Mouse (Mus musculus): ENCODE data around the gene Pkd2l1. TPM values are rescaled to one million over a fixed set of nuclear protein-coding genes. Genes with fewer than 3 reads are reported as not detected.
A peak's percentile ranks its signal among the peaks of the same experiment; 100 is the strongest.

Pkd2l1 gene
- polyA plus RNA-seq, 1 experiment from 2014 or later = 0.05 TPM

GRCm38 (mm10) chr19:44148991-44149390 lies 43.3 kb downstream of the Pkd2l1 start:
- Histone ChIP-seq H3K4me3 (ENCODE audit: low read depth, low read length) (no peak overlapping the region), H3K9me3 (ENCODE audit: low read length) (no peaks in the 10 kb centered on the region), H3K4me2 (replicated peaks; ENCODE audit: low read depth, low read length) (no peak overlapping the region), H3K27me3 (replicated peaks; ENCODE audit: insufficient read depth, low read length) (0 out of 2 replicates have a peak, but pooled peaks cover 3% of the 10 kb centered on the region), H3K36me3 (ENCODE audit: insufficient read depth, low read length) (no peaks in the 10 kb centered on the region), H3K9ac (replicated peaks; ENCODE audit: low read depth) (no peak overlapping the region), H3K4me1 (ENCODE audit: insufficient read depth, low read depth, low read length) (peaks cover 5% of the 10 kb centered on the region; the same call in 1 of the 2 replicates), H3K27ac (ENCODE audit: low read length) (no peak overlapping the region)
- ATAC-seq = no peak
- no peak for TF ChIP-seq EP300 (IDR thresholded peaks at IDR 0.05)
- no peak for TF ChIP-seq CTCF (IDR thresholded peaks at IDR 0.05)
- DNase-seq (ENCODE audit: low spot score) = no peak
- WGBS = 68% methylated on average over 2 of the region's 2 CpGs

GRCm38 (mm10) chr19:44148345-44148744 lies 43.9 kb downstream of the Pkd2l1 start:
- TF ChIP-seq EP300 (IDR thresholded peaks at IDR 0.05) (no peak), CTCF (IDR thresholded peaks at IDR 0.05) (peak; percentile 25; the same call in 1 of the 2 replicates)
- Histone ChIP-seq H3K36me3 (ENCODE audit: insufficient read depth, low read length) (no peaks in the 10 kb centered on the region), H3K4me1 (ENCODE audit: insufficient read depth, low read depth, low read length) (peaks cover 5% of the 10 kb centered on the region; the same call in 1 of the 2 replicates), H3K9me3 (ENCODE audit: low read length) (no peaks in the 10 kb centered on the region), H3K4me3 (ENCODE audit: low read depth, low read length) (no peak overlapping the region), H3K4me2 (replicated peaks; ENCODE audit: low read depth, low read length) (no peak overlapping the region), H3K27ac (ENCODE audit: low read length) (no peak overlapping the region), H3K9ac (replicated peaks; ENCODE audit: low read depth) (no peak overlapping the region), H3K27me3 (replicated peaks; ENCODE audit: insufficient read depth, low read length) (0 out of 2 replicates have a peak, but pooled peaks cover 1% of the 10 kb centered on the region)
- no peak for ATAC-seq
- whole genome bisulfite sequencing = 34% methylated on average over 2 of the region's 2 CpGs
- no peak for DNase-seq (ENCODE audit: low spot score)

- ATAC-seq = no peak
- 87% methylated on average over 8 of the region's 8 CpGs for WGBS
- TF ChIP-seq CTCF (IDR thresholded peaks at IDR 0.05) = no peak
- TF ChIP-seq EP300 (IDR thresholded peaks at IDR 0.05) = no peak
- H3K4me1 ChIP-seq (ENCODE audit: insufficient read depth, low read depth, low read length) = peaks cover 5% of the 10 kb centered on the region; the same call in 1 of the 2 replicates
- H3K4me2 ChIP-seq (replicated peaks; ENCODE audit: low read depth, low read length) = no peak overlapping the region
- peaks cover 6% of the 10 kb centered on the region; the same call in 1 of the 2 replicates for H3K36me3 ChIP-seq (ENCODE audit: insufficient read depth, low read length)
- no peaks in the 10 kb centered on the region for H3K9me3 ChIP-seq (ENCODE audit: low read length)
- no peaks in the 10 kb centered on the region for H3K27me3 ChIP-seq (replicated peaks; ENCODE audit: insufficient read depth, low read length)
- no peak overlapping the region for H3K4me3 ChIP-seq (ENCODE audit: low read depth, low read length)
- H3K9ac ChIP-seq (replicated peaks; ENCODE audit: low read depth) = no peak overlapping the region
- no peak overlapping the region for H3K27ac ChIP-seq (ENCODE audit: low read length)
- no peak for DNase-seq (ENCODE audit: low spot score)
Observed at GRCm38 (mm10) chr19:44146951-44147350, 45.3 kb downstream of the Pkd2l1 start.

- peaks cover 5% of the 10 kb centered on the region; the same call in 1 of the 2 replicates for H3K4me1 ChIP-seq (ENCODE audit: insufficient read depth, low read depth, low read length)
- WGBS = 57% methylated on average over 9 of the region's 9 CpGs
- no peaks in the 10 kb centered on the region for H3K27me3 ChIP-seq (replicated peaks; ENCODE audit: insufficient read depth, low read length)
- ATAC-seq = no peak
- H3K4me2 ChIP-seq (replicated peaks; ENCODE audit: low read depth, low read length) = peak overlapping the region; percentile 79
- no peak overlapping the region for H3K9ac ChIP-seq (replicated peaks; ENCODE audit: low read depth)
- no peaks in the 10 kb centered on the region for H3K9me3 ChIP-seq (ENCODE audit: low read length)
- no peak for TF ChIP-seq CTCF (IDR thresholded peaks at IDR 0.05)
- TF ChIP-seq EP300 (IDR thresholded peaks at IDR 0.05) = no peak
- H3K27ac ChIP-seq (ENCODE audit: low read length) = no peak overlapping the region
- no peak for DNase-seq (ENCODE audit: low spot score)
- peaks cover 6% of the 10 kb centered on the region; the same call in 1 of the 2 replicates for H3K36me3 ChIP-seq (ENCODE audit: insufficient read depth, low read length)
- peak overlapping the region; percentile 71 for H3K4me3 ChIP-seq (ENCODE audit: low read depth, low read length)
Observed at GRCm38 (mm10) chr19:44146568-44146879, 45.7 kb downstream of the Pkd2l1 start.

- H3K27me3 ChIP-seq (replicated peaks; ENCODE audit: insufficient read depth, low read length) = no peaks in the 10 kb centered on the region
- no peak within 1 kb of the TSS for H3K27ac ChIP-seq (ENCODE audit: low read length)
- TF ChIP-seq CTCF (IDR thresholded peaks at IDR 0.05) (no peak), EP300 (IDR thresholded peaks at IDR 0.05) (no peak)
- peak within 1 kb of the TSS; percentile 79 for H3K4me2 ChIP-seq (replicated peaks; ENCODE audit: low read depth, low read length)
- H3K4me3 ChIP-seq (ENCODE audit: low read depth, low read length) = peak within 1 kb of the TSS; percentile 71
- no peaks in the 10 kb centered on the region for H3K9me3 ChIP-seq (ENCODE audit: low read length)
- peaks cover 11% of the 10 kb centered on the region; the same call in 1 of the 2 replicates for H3K36me3 ChIP-seq (ENCODE audit: insufficient read depth, low read length)
- H3K4me1 ChIP-seq (ENCODE audit: insufficient read depth, low read depth, low read length) = peaks cover 5% of the 10 kb centered on the region; the same call in 1 of the 2 replicates
- ATAC-seq (peak; percentile 93), DNase-seq (ENCODE audit: low spot score) (peak; percentile 89)
- H3K9ac ChIP-seq (replicated peaks; ENCODE audit: low read depth) = peak within 1 kb of the TSS; percentile 44; the same call in 1 of the 2 replicates
- 2% methylated on average over 46 of the region's 46 CpGs for WGBS
Observed at GRCm38 (mm10) chr19:44145702-44146567, 46.3 kb downstream of the Pkd2l1 start, which contains the start of gene Bloc1s2. Gene Bloc1s2, minus strand, starts transcription at chr19:44146446.

- H3K4me1 ChIP-seq (ENCODE audit: insufficient read depth, low read depth, low read length) = peaks cover 5% of the 10 kb centered on the region; the same call in 1 of the 2 replicates
- no peaks in the 10 kb centered on the region for H3K27me3 ChIP-seq (replicated peaks; ENCODE audit: insufficient read depth, low read length)
- 71% methylated on average over 9 of the region's 9 CpGs for WGBS
- TF ChIP-seq CTCF (IDR thresholded peaks at IDR 0.05) (no peak), EP300 (IDR thresholded peaks at IDR 0.05) (no peak)
- no peak for ATAC-seq
- H3K9me3 ChIP-seq (ENCODE audit: low read length) = no peaks in the 10 kb centered on the region
- H3K4me3 ChIP-seq (ENCODE audit: low read depth, low read length) = no peak overlapping the region
- no peak overlapping the region for H3K9ac ChIP-seq (replicated peaks; ENCODE audit: low read depth)
- peaks cover 11% of the 10 kb centered on the region; the same call in 1 of the 2 replicates for H3K36me3 ChIP-seq (ENCODE audit: insufficient read depth, low read length)
- DNase-seq (ENCODE audit: low spot score) = no peak
- no peak overlapping the region for H3K27ac ChIP-seq (ENCODE audit: low read length)
- H3K4me2 ChIP-seq (replicated peaks; ENCODE audit: low read depth, low read length) = no peak overlapping the region
Observed at GRCm38 (mm10) chr19:44144366-44144765, 47.9 kb downstream of the Pkd2l1 start.

Data from lung, postnatal 0 days (tissue).